Mouse (Mus musculus) frontal cortex, adult 2 months (tissue): ENCODE results near the gene Dusp12. TPM values are rescaled to one million over a fixed set of nuclear protein-coding genes. Genes with fewer than 3 reads are reported as not detected.
A peak's percentile ranks its signal among the peaks of the same experiment; 100 is the strongest.

ENCODE experiments used
- DNase-seq, 2 experiments: peaks; one replicate each; pipeline ENCODE4 v3.0.0; 2022; ENCODE audit warnings: low spot score in 1 of 2; ENCODE audit errors: extremely low spot score in 1 of 2
- polyA plus RNA-seq: library from polyadenylated mRNA; depleted of rRNA; stranded (reverse); fragments of >200 nt; gene quantifications from 2 replicates; pipeline ENCODE4 v1.2.3, GENCODE M21; 2012

Gene Dusp12
- polyA plus RNA-seq, 1 experiment, result 33.8 TPM

DNA sequence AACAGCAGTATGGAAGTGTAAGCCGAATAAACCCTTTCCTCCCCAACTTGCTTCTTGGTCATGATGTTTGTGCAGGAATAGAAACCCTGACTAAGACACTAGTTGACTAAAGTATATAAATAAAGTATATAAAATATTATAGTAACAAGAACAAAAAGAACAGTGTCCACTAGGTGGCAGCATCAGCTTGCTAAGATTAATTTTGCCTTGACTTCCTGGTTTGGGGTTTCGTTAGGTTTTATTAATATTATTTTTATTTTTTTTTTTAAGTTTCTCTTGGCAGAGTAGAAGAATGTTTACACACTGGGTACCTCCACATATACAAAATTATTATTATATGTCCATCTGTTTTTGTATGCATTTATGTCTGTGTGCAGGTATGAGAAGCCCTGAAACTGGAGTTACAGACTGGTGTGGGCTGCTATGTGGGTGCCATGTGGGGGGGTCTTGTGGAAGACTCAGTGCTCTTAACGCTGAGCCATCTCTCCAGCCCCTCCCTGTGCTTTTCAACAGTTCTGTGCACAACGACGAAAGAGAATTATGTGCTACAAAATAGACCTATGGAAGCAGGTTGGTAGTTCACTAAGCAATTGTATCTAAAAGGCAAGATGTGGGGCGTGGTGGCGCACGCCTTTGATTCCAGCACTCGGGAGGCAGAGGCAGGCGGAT lies 15.6 kb upstream of the Dusp12 start:
- DNase-seq, result peak in 1 of 2 experiments; percentile 90

DNA sequence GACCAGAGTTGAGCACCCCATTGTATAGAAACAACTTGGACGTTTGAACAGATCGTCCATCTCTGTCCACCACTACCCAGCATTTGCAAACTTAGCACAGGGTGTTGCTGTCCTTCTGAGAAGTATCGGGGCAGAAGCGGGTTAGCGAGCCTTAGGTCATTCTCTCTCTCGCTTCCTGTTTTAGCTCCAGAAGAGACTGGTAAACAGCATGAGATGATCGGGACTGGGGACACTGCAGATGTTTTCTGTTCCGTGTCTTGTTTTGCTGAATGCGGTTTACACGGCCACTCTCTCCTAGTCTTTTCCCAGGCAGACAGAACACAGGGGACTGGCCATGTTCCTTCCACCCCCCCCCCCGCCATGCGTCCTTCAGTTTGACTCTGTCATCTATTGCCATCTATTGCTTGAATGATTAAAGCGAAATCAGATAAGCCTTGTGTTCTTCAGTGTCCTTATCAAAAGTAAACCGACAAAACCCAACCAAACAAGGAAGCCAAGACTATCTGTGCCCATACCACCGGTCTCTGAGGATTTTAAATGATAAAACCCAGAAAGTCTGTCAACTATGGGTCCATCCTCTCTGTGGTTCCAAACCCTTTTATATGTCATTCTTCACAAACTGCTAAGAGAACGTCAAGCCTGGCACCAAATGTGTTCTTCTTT lies 13.2 kb upstream of the Dusp12 start:
- DNase-seq, result no peak

DNA sequence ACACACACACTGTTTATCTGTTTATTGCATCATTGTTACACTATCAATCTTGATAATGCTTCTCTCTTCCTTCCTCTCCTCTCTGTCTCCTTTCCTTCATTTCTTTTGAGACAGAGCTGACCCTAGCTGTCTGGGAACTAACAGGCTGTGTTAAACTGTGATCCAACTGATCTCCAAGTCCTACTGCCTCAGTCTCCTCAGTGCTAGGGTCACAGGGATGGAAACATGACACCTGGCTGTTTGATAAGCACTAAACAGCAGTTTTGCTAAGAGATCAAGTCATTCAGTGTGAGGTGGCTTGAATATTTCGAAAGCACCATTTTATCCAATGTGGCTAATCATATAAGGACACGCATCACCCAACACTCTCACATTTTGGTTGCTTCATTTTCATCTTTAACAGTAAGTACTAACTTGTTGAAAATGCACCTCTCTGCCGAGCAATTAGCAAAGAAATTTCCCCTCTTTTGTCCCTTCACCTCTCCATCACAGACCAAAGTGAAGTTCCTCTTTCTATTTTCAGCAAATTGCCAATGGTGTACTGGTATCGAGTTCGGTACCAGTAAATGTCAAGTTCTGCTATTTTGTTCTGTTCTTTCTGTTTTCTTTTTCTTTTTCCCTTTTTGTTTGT lies 11.4 kb upstream of the Dusp12 start:
- DNase-seq, result no peak

DNA sequence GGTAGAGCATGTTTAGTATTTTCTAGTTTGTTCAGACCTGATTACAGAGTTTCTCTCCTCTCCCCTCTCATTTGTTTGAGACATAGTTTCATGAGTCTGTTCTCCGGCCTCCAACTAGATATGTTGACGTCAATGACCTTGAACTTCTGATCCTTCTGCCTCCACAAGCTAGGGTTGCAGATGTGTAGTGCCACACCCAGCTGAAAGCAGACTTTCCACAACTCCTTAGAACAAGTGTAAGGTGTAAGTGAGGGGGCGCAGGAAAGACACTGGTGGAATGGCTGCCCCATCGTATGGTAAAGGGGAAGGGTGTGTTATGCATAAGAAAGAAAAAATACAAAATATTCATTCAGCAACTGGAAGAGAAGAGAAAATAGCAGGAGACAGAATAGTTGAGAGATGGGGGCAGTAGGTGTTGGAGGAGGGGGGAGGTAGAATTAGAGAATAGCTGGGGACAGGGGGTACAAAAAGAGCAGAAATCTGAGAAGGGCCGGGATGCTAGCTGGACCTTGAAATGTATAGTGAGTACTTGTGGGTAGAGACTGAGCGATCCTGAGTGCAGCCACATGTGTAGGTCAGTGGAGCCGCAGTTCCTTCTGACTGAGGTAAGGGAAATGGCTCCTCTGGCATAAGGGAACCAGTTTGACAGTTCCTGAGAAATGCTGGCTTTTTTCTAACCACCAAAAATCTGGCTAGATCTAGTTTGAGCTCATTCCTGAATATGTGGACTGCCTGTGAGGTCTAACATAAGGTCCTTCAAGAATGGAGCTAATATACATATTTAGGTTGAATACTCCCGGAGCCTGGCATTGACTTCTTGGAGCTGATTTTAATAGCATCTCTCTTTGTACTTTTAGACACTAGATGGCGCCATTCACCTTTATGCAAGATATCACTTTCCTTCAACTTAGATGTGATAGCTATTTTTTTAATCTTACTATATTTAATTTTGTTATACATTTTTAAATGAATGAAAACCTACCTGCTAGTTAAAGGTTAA lies 9.6 kb upstream of the Dusp12 start:
- DNase-seq, result peak in 1 of 2 experiments; percentile 81

DNA sequence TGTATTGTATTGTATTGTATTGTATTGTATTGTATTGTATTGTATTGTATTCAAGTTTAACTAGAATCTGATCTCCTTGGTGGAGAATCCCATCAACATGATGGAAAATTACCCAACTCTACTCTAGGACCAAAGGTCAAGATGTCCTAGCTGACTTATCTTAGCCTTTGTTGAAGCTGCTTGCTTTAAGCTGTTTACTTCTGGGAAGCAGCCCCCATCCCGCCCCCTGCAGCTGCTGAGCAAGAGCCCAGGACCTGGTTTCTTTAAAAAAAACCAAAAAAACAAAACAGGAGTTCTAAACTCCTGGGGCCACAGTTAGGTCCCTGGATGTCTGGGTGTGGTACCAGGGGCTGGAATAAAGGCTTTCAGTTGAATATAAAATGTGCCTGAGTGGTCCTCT lies 6.9 kb upstream of the Dusp12 start:
- no peak for DNase-seq

DNA sequence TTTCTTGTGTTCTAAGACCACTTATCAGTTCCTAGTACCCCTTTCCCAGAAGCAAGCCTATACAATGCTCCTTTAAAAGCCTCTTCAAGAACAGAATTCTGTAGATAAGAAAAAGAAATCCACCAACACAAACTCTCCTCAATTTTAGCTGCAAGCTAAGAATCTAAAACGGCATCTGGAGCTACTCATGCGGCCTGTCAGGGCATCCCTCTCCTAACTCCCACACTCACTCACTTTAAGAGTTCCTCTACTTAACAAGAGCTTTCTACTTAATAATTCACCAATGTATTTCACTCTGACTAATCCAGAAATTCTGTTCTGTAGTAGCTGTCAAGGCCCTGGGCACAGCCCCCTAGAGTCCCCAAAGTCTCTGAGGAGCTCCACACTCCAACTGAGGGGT lies 6.3 kb upstream of the Dusp12 start:
- no peak for DNase-seq

DNA sequence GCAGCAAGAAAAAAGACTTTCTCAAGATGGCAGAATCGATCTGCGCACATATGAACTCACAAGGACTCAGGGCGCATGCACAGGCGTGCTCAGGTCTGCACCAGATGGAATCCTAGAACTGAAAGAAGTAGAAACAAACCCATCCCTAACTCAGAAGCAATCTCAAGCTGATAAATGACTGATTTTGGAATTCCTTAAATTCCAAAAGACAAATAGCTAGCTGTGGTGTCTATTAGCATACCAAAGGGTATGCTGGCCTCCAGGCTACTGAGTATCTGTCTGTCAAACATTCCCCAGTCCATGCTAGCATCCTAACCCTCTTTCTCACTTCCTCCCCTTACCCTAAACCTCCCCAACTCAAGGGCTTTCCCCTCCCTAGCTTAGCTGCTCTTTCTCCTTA lies 4.0 kb upstream of the Dusp12 start:
- DNase-seq, result no peak

DNA sequence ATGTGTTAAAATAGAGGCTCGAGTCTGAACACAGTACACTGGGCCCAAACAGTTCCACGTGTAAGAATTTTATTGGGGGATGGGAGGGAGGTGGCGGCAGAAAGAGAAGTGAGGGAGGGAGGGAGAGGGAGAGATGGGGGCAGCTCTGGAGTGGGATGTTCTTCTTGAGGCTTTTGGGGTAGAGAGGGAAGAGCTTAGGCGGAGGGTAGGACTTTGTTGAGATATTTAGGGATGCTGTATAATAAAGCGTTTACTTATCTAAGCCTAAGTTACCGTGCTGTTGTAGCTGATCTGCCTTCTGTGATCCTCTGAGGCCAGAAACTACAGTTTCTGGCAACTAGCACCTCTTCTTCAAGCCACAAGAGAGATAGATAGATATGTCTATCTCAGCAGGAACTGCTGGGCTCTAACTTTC lies 711 bp upstream of the Dusp12 start:
- no peak for DNase-seq

DNA sequence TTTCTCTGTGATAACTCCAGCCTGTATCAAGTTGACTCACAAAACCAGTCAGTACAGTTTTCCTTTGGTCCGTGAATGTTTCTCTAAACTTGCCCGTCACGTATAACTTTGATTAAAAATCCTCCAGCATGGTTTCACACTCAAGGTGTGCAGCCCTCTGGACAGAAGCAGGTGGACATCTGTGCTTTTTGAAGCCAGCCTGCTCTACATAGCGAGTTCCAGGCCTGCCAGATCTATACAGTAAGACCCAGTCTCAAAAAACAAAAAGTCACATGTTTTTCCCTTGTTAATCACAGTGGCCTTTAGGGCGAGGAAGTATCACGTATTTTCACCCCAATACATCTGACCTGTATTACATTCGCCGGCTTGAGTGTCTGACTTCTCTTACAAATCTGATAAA lies 950 bp downstream of the Dusp12 start:
- DNase-seq, result no peak

DNA sequence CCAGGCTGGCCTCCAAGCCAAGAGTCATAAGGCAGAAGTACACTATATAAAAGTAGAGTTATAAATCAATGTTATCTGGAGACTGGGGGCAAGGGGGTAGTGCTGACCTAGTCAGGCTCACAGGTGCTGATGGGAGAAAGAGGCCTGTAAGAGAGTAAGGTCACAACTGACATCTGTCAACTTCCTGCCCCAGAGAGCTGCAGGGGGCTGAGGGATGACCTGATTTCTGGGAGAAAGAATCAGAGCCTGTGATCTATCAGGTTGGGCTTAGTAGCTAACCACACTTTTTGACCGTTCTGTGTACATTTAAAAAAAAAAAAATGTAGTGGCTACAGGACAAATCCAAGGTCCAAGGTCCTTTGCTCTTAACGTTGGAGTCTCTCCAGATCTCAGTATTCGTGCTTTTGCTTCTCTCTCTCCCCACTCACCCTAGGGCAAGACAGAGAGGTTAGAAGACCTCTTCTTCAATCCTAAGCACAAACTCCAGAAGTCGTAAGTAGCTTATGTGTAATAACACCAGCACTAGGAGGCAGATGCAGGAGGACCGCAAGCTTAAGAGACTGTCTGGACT lies 2.3 kb downstream of the Dusp12 start:
- no peak for DNase-seq

DNA sequence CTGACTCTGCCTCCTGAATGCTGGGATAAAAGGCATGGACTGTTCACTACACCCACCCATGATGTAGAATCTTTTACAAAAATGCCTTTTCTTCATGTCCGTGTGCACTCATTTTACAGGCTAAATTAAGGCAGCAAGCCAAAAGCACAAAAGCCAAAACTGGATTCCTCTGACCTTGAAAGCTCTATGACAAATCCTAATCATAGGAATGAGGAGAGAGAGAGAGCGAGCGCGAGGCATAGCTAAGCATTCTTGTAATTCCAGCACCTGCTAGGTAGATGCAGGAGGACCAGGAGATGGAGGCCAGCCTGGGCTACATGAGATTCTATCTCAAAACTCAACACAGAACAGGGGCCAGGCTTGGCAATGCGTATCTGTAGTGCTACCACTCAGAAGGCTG lies 8.4 kb downstream of the Dusp12 start:
- DNase-seq, result no peak

DNA sequence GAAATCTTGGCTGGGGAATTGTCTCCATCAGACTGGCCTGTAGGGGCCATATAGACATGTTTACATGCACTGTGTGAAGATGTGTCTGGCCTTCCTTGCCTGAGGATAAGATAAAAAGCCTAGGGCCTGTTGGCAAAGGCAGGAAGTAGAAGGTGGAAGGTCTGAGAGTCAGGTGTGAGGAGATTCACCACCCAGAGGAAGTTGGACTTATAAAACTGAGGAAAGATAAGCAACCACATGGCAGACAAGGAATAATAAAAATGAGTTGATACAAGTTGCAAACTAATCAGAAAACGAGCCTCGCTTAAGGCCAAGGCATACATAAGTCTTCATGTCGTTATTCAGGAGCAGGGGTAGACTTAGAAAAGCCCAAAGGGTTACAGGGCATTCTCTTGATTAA lies 9.7 kb downstream of the Dusp12 start:
- no peak for DNase-seq

DNA sequence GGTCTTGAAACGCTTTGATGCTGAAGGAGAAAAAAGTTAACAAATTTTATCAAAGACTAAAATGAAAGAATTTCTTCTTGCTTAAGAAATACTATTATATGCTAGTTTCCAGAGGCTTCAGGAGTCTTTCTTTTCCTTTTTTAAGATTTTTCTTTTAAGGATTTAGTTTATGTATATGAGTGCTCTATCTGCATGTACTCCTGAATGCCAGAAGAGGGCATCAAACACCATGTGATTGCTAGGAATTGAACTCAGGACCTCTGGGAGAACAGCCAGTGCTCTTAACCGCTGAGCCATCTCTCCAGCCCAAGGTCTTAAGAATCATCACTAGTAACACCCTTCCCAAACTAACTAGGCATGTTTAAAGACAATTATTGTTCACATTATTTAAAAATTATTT lies 13.4 kb downstream of the Dusp12 start:
- no peak for DNase-seq

DNA sequence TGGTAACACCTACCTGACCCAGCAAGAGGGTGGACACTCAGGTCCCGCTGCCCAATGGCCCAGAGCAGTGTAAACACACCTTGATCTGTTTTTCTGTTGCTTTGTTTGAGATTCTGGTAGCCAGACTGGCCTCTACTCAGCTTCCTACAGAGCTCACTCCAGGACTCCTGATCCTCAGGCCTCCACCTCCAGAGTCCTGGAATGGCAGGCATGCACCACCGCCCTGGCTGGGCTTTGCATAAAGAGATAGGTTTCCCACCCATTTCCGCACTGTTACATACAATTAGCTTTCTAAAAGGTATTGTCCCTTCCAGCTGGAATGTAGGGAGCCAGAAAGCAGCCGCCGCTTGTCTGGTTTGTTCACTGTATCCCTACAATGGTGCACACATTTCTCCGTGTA lies 13.9 kb downstream of the Dusp12 start:
- DNase-seq, result no peak

DNA sequence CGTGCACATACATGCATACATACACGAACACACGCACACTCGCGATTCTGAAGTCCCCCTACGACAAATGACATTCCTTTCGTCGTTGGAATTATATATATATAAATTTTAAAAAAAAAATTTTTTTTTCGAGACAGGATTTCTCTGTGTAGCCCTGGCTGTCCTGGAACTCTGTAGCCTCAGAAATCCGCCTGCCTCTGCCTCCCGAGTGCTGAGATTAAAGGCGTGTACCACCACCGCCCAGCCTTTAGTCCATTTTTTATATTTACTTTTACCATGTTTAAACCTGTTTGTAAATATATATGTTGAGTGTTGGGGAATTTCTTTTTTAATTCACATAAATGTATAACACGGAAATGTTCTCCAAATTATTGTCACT lies 16.4 kb downstream of the Dusp12 start:
- no peak for DNase-seq

DNA sequence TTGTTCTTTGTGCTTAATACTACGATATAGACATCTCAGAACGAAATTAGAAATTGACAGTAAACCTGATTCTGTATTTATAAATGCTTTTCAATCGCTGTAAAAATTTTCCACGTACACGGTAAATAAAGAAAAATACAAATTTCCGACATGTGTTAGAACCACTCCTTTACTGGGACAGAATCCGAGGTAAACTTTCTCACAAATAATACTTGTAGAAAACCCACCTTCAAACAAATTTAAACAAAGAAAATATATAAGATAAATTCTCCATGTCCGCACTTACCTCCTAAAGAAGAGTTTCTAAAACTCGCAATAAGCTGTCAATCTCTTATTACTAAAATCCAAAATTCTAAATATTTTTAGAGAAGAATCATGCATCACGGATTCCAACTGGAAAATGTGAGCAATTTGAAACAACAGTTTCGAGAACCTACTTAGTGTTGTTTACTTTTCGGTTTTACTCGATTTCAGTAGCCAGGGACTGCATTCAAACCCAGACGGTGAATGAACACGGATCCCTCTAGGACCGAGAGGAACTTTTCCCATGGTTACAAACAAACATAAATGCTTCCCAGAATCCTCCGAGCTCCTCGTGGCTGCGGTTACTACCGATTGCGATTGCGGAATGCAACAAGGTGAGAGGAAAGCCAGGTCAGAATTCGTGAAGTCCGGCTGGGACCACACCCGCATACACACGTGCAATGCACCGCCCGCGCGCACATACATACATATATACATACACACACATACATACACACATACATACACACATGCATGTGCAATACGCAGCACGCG lies 17.0 kb downstream of the Dusp12 start:
- peak; percentile 66 to 92 for DNase-seq

DNA sequence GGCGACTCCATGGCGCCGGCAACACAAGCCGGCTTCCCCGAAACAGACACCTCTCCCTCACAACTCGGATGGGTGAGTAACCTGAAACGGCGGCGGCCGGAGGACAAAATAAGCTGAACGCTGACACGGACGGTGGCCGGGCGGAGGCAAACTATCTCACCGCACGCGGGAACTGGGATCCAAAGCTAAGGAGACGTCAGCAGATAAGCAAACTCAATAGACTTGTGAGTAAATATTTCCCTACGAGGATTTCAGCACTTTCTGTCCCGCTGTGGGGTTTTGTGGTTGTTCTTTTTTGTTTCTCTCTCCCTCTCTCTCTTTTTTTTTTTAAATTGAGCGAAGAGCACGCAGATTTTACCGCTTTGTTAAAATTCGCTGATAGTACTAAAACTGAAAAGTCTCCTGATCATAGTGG lies 17.6 kb downstream of the Dusp12 start, which contains the start of gene Atf6:
Gene Atf6 (minus strand): TSS at position 81 of the 415 bp plus-strand sequence.
- DNase-seq, result peak; percentile 88 to 99

DNA sequence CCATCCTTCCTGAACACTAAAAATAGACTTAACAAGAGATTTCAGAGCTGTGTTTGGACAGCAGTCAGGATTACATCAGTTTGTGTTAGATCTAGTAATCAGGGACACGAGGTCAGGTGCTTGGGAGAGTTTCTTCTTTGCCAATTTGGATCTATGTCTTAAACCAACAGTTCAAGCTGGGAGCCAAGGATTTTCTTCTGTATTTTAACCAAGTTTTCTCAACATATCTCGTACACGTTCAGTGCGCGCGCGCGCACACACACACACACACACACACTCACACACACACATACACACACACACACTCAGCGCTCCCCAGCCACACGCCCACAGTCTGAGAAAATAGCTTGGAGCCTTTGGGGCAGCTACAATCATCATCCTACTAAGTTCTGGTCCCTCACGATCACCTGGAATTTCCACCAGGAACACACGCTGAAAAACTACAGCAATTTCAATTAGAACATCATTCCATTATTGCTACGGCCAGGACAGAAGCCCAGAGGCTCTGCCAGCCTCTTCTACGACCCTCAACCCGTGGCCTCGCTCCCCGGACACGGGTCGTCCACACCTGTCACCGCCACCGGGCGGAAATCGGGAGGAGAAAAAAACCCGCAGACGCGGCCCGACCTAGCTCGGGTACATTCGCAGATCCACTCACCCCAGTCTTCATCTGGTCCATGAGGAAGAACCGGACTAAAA lies 18.2 kb downstream of the Dusp12 start:
- peak in 1 of 2 experiments; percentile 41 for DNase-seq

DNA sequence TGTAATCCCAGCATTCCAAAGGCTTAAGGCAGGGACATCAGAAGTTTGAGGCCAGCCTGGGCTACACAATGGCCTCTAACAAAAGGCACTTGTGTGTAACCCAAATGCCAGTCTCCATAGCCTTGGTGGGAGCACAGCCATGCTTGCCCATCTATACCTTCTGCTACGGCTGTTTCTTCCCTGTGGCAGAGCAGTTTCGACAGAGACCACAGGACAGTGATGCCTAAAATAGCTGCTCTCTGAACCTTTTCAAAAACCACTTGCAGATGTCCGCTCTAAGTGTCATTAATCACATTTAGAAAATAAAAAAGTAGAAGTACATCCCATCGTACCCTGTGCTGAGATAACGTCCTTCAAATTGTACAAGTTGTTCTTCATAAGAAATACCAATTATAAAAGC lies 19.9 kb downstream of the Dusp12 start:
- DNase-seq, result no peak
